In the genomic region with DNA sequence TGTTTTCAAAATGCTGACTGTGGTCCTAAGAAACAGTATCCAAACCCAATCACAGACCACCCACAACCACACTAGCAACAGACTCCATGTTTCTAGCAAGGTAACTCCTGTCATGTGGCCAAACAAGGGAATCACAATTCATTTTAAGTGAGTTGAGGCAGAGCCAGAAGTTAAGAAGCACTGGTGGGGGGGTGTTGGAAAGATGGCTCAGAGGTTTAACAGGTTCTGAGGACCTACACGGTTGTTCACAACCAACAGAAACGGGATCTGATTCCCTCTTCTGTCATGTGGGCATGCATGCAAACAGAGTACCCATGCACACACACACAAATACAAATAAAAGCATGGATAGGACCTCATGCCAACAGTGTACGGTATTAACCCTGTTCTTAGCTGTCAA, we compare ENCODE assay signal across 9 mouse cellular contexts. TPM values are rescaled to one million over a fixed set of nuclear protein-coding genes. Genes with fewer than 3 reads are reported as not detected.
DNase-seq lines count a peak whose midpoint lies in the region; ATAC-seq lines count a peak whose summit lies in the region.
"Had no signal": no experiment of that assay in that cellular context is flagged by ENCODE, and none has a peak within 500 bp of the region (broad histone marks: within the 10 kb centered on the region; RNA-seq: fewer than 3 reads in every experiment).

No protein-coding gene starts in this region.

- H3K9me3 ChIP-seq in heart, embryonic 13.5 days = no peaks in the 10 kb centered on the region
- H3K9me3 ChIP-seq in forebrain, embryonic 16.5 days (ENCODE audit: control insufficient read depth, low read length) = no peaks in the 10 kb centered on the region

- H3K4me1 ChIP-seq in heart, embryonic 13.5 days = peaks cover 24% of the 10 kb centered on the region
- peaks cover 21% of the 10 kb centered on the region for H3K4me1 ChIP-seq in forebrain, embryonic 16.5 days (replicated peaks; ENCODE audit: control insufficient read depth, insufficient read depth, low read length)

- H3K27ac ChIP-seq in heart, embryonic 13.5 days (replicated peaks) = peak overlapping the region; percentile 90
- H3K27ac ChIP-seq in forebrain, embryonic 16.5 days (ENCODE audit: low read length) = no peak overlapping the region
- H3K27ac ChIP-seq in macrophage = peak overlapping the region; percentile 65

- peaks cover 52% of the 10 kb centered on the region for H3K36me3 ChIP-seq in heart, embryonic 13.5 days
- peaks cover 29% of the 10 kb centered on the region for H3K36me3 ChIP-seq in forebrain, embryonic 16.5 days (ENCODE audit: control insufficient read depth, insufficient read depth)
- peaks cover 32% of the 10 kb centered on the region for H3K36me3 ChIP-seq in macrophage (ENCODE audit: inconsistent target)

- WGBS in heart, embryonic 13.5 days = 1% methylated on average over 3 of the region's 3 CpGs
- WGBS in forebrain, embryonic 16.5 days = 4% methylated on average over 3 of the region's 3 CpGs
- WGBS in macrophage (ENCODE audit: missing documents) = 0% methylated on average over 3 of the region's 3 CpGs

- no peaks in the 10 kb centered on the region; the same call in 1 of the 2 replicates for H3K27me3 ChIP-seq in heart, embryonic 13.5 days (replicated peaks)
- H3K27me3 ChIP-seq in forebrain, embryonic 16.5 days (replicated peaks; ENCODE audit: control insufficient read depth, insufficient read depth, low read length) = no peaks in the 10 kb centered on the region

- peak overlapping the region; percentile 96 for H3K4me3 ChIP-seq in heart, embryonic 13.5 days
- H3K4me3 ChIP-seq in forebrain, embryonic 16.5 days (replicated peaks; ENCODE audit: low read length) = peak overlapping the region; percentile 100
- H3K4me3 ChIP-seq in macrophage (ENCODE audit: inconsistent target) = peak overlapping the region; percentile 93

- no peak for ATAC-seq in heart, embryonic 13.5 days (ENCODE audit: extremely low read depth, insufficient number of reproducible peaks, low FRiP score, low TSS enrichment)
- ATAC-seq in forebrain, embryonic 16.5 days = no peak
- ATAC-seq in granulocyte monocyte progenitor cell, adult 5-6 weeks (replicated peaks; ENCODE audit: poor library complexity, severe bottlenecking) = no peak

- peak overlapping the region; percentile 98 for H3K4me2 ChIP-seq in heart, embryonic 13.5 days
- peak overlapping the region; percentile 90 for H3K4me2 ChIP-seq in forebrain, embryonic 16.5 days (ENCODE audit: low read length)

- peaks cover 38% of the 10 kb centered on the region for H3K79me2 ChIP-seq in macrophage (ENCODE audit: inconsistent target)

- DNase-seq in heart, adult 18-20 months = no peak
- DNase-seq in ES-CJ7 (ENCODE audit: low read depth, low spot score) = peak; percentile 17
- no peak for DNase-seq in cerebellum, postnatal 25 days
- DNase-seq in left cerebral cortex, adult 8-10 months (ENCODE audit: low spot score in 2 of 2) = no peak
- DNase-seq: gastrocnemius, postnatal 10 days had no signal

- peak overlapping the region; percentile 100 for H3K9ac ChIP-seq in heart, embryonic 13.5 days
- H3K9ac ChIP-seq in forebrain, embryonic 16.5 days (replicated peaks; ENCODE audit: low read depth, low read length) = peak overlapping the region; percentile 99

RNA-seq across cellular contexts. Expression of a gene that starts 1.2 kb away (rescaled TPM):
- polyA plus RNA-seq in heart, embryonic 13.5 days (2015; fragmentation: Nextera tagmentation; extraction: Ambion mirVana) = 270 and 324 TPM in 2 replicates
- total RNA-seq in heart, adult 18-20 months (2021) = 100 to 1,000 TPM; 285 to 315 TPM
- polyA plus RNA-seq in forebrain, embryonic 16.5 days (2015; fragmentation: Nextera tagmentation; extraction: Ambion mirVana) = 281 and 302 TPM in 2 replicates
- 100 to 1,000 TPM in 16 of 26 experiments, 10 to 100 TPM in 10; 65.0 to 198 (median 103) TPM for total RNA-seq in macrophage (2018; cell fraction: chromatin; rRNA removed)
- total RNA-seq in macrophage (2018; cell fraction: cytosol; rRNA removed) = 100 to 1,000 TPM; 420 to 954 (median 567) TPM
- 100 to 1,000 TPM in 25 of 26 experiments, 10 to 100 TPM in 1; 92.9 to 207 (median 136) TPM for total RNA-seq in macrophage (2018; cell fraction: nucleus; rRNA removed)
- 697 to 1,008 TPM (median 879 TPM) in 3 replicates for polyA plus RNA-seq in macrophage (2018)
- 1,756 and 1,826 TPM in 2 replicates for total RNA-seq in granulocyte monocyte progenitor cell, adult 5-6 weeks (2014; fragmentation: Nextera tagmentation)
- 806 and 1,025 TPM in 2 replicates for total RNA-seq in granulocyte monocyte progenitor cell, adult 5-6 weeks (2017)
- total RNA-seq in left cerebral cortex, adult 8-10 months (2022) = 100 to 1,000 TPM; 194 to 341 (median 271) TPM

RNA-seq across cellular contexts. Expression of a gene that starts 30.5 kb away (rescaled TPM):
- polyA plus RNA-seq in heart, embryonic 13.5 days (2015; fragmentation: Nextera tagmentation; extraction: Ambion mirVana) = 28.5 and 29.4 TPM in 2 replicates
- total RNA-seq in heart, adult 18-20 months (2021) = 10 to 100 TPM; 33.8 to 34.4 TPM
- polyA plus RNA-seq in forebrain, embryonic 16.5 days (2015; fragmentation: Nextera tagmentation; extraction: Ambion mirVana) = 32.5 and 36.2 TPM in 2 replicates
- total RNA-seq in macrophage (2018; cell fraction: chromatin; rRNA removed) = 10 to 100 TPM; 18.4 to 67.4 (median 37.6) TPM
- total RNA-seq in macrophage (2018; cell fraction: cytosol; rRNA removed) = 100 to 1,000 TPM in 1 of 26 experiments, 10 to 100 TPM in 25; 45.3 to 103 (median 79.2) TPM
- total RNA-seq in macrophage (2018; cell fraction: nucleus; rRNA removed) = 10 to 100 TPM; 30.2 to 99.8 (median 57.5) TPM
- polyA plus RNA-seq in macrophage (2018) = 60.5 to 79.3 TPM (median 67.6 TPM) in 3 replicates
- total RNA-seq in granulocyte monocyte progenitor cell, adult 5-6 weeks (2014; fragmentation: Nextera tagmentation) = 49.1 and 52.3 TPM in 2 replicates
- 62.1 and 63.6 TPM in 2 replicates for total RNA-seq in granulocyte monocyte progenitor cell, adult 5-6 weeks (2017)
- total RNA-seq in left cerebral cortex, adult 8-10 months (2022) = 10 to 100 TPM; 28.3 to 29.0 (median 28.6) TPM
